Mouse (Mus musculus) lung, postnatal 14 days (tissue): ENCODE results near the gene Ikzf3.

Experiments used
- DNase-seq: peaks from one replicate; pipeline ENCODE4 v3.0.0; 2021

The Ikzf3 gene

DNA sequence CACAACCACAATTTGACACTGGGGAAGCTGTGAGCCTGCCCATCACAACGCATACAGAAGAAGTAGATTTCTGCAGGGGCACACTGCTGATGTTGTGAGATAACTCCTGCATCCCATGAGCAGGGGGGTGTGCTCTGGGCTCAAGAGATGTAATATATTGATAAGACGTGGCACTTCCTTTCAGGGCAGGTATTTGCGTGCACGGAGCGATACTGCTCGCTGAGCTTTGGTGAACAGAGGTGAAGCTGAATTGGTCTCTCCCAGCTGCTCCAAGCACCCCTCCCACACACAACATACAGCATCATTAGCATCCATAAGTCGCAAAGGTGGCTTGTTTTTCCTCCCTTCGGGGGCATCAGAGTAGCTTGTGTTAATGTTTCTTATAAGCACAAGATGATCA, 35.7 kb downstream of the Ikzf3 start:
- DNase-seq: no peak

DNA sequence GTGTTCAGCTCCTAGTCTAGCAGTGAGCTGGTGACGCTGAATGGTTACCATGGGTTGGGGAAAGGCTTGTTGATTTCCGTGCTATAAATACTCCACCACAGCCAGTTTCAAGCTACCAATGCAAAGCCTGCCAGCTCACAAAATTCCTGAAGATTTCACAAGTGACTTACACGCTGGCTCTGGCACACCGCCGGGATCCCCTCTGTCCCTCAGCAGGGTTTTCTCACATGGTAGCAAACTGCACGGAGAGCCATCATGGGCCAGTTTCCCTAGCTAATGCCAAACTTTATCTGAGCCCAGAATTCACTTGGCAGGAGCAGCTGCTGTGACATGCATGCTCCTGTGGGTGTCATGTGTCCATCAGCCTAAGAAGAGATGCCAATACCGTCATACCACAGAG, 36.4 kb downstream of the Ikzf3 start:
- DNase-seq: peak; percentile 61

DNA sequence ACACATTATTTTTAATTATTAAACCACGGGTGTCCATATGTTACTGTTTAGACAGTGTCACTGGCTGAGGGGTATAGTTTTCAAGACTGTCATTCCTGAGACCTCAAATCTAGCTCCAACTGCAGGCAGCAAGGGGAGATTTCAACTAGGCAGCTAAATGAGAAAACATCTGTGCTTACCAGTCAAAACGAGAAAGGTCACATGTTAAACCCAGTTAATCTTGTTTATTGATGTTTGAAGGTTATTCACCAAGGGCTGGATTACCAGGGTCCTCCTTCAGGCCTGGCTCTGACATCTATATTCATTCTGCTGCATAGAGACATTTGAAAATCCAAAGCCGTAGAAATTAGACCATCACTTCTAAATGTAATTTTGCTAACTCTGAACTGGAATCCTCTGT, 40.9 kb downstream of the Ikzf3 start:
- DNase-seq: no peak

DNA sequence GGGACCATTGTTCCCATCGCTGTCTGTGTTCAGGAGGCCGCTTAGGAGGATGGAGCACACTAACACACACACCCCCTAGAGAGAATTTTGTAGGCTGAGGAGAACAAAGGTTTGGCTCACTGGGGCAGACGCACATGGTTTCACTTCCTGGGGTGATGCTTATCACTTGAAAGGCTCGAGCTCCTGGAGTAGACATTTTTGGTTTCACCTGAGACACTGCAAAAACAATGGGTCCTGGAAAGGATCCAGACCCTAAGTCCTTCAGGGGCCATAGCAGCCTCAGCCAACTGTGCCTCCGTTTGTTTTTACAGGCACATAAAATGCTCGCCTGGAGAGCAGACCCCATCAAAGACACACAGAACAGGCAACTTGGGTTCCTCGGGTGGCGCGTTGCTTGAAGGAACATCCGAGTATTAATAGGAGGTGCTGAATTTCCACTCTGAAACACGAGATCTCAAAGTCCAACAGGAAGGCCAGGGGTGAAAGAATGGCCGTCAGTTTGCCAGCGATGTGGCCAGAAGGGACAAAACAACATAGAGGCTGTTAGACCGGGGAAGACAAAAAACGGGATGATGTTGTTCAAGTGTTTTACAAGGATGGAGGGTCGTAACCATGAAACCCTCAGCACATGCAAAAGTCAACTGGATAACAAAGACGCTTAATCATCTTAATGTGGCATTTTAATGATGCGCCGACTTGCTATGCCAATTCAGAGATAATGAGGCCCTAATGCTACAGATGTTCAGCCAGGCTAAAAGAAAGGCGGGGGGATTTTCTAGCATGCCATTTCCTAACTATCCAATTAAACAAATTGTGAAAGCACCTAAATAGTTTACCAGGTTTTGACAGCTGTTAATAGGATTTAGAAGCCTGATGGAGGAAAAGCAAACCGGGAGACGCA, 48.2 kb downstream of the Ikzf3 start:
- no peak for DNase-seq

DNA sequence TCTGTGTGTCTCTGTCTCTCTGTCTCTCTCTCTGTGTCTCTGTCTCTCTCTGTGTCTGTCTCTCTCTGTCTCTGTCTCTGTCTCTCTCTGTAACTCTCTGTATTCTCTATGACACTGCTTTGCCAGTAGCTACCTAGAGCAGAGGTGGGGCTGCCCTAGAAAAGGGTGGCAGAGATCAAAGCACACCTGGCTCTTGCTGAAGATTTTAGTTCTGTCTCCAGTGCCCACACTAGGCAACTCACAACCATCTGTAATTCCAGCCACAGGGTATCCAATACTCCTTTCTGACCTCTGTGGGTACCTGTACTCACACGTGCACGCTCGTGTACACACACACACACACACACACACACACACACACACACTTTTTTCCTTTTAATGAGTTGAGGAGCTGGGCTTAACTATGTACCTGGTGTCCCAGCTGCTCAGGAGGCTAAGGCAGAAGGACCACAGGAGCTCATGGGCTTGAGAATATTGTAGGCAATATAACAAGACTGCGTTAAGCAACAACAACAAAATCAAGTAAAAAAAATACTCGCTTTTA, 50.6 kb downstream of the Ikzf3 start:
- no peak for DNase-seq

DNA sequence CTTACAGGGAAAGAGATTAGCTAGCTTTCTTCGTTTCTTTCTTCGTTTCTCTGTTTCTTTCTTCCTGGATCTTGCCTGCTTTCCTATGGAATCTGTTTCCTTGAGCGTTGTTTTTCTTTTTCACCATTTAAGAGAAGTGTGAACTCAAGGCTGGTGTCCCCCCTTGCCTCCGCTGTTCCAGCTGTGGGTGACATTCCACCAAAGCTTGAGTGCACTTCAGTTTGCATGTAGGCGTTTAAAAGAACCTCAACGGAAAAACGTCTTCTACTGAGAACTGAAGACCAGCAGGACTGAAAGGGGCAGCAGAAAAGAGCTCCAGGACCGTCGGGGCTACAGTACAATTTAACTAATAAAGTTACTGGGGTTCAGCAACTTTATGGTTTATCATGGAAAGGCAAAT, 52.4 kb downstream of the Ikzf3 start:
- DNase-seq: no peak

DNA sequence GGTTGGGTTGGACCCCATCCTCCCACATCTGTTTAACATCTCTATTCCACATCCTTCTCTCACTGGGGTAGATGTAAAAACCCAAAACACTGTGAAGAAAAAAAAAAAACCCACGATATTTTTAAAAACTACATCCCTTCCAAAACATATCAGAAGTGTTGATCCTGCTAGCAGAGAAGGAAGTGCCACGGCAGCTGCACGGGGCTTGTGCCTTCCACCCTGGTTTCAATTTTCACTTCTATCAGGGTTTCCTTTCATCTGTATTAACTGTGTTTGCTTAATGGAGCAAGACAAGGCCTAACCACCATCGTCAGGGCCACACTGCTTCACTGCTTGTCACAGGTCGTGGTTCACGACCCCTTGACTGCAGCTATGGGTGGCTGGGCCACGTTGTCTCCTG, 52.9 kb downstream of the Ikzf3 start:
- DNase-seq: no peak

DNA sequence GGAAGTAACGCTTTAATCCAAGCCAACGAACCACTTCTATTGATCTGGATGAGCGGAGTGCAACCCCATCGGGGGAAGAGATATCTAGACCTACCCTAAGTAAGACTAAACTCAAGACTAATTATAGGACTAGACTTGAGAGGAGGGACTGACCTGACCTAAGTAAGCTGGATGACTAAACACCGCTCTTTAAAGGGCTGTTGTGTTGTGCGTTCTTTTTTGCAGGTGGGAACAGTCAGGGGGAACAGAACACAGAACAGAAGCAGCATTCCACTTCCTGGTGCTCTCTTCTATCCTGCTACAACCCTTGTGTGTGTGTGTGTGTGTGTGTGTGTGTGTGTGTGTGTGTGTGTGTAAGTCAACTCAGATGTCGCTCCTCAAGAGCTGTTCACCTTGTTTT, 54.3 kb downstream of the Ikzf3 start:
- no peak for DNase-seq

DNA sequence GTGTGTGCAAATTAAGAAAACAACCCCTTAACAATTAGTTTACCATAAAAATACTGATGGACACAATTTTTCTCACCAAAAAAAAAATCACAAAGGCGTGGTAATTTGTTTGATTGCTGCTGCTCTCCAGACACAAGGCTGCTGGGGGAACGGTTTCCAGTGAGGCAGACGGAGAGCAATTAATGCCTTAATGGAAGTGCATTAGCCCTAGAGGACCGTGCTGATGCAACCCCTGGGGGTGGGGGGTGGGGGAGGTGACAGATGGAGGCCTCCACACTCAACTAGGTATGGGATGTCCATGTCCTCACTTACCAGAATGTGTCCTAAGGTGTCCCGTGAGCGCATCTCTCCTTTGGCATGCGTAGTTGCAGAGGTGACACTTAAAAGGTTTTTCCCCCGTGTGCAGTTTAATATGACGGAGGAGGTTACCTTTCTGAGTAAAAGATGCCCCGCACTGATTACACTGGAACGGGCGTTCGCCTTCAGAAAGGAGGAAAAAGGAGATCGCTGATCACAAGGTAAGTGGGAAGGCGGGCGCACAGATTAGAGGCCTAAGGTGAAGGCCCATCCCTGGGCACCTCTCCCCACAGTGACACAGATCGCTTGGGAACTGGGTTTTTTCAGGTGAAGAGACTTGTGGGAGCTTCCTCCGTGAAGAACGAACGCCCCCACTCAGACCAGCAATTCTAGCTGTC, 57.1 kb downstream of the Ikzf3 start:
- no peak for DNase-seq

DNA sequence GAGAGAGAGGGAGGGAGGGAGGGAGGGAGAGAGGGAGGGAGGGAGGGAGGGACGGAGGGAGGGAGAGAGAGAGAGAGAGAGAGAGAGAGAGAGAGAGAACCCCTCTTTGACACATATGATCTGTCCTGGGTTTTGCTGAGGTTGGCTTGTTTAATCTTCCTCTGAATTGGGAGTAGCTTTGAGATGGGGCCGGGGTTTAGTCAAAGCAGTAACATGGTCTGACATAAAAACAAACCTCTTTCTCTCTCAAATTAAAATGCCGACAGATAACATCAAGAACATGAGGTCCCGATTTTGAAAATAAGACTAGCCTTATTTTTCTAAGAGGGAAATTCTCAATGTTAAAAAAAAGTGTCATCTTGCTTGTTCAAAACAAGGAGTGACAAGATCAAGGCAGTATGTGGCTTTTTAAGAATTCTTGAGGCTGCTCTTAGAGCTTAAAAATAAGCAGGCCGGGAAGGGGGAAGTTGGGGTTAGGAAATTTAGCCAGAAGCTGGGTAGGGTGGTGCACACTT, 58.2 kb downstream of the Ikzf3 start:
- DNase-seq: no peak

DNA sequence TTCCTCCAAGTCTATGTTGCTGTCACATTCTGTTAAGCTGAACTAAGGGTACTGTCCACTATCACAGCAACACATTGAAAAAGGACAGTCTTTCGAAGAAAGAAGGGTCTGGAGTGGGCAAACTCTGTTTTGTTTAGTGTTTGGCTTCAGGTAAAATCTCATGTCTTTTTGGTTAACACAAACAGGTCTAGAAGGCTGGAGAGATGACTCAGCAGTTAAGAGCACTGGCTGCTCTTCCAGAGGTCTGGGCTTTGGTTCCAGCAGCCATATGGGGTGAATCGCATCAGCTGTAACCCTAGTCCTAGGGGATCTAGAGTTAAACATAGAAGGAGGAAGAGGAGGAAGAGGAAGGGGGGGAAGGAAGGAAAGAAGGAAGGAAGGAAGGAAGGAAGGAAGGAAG, 60.1 kb downstream of the Ikzf3 start:
- no peak for DNase-seq

DNA sequence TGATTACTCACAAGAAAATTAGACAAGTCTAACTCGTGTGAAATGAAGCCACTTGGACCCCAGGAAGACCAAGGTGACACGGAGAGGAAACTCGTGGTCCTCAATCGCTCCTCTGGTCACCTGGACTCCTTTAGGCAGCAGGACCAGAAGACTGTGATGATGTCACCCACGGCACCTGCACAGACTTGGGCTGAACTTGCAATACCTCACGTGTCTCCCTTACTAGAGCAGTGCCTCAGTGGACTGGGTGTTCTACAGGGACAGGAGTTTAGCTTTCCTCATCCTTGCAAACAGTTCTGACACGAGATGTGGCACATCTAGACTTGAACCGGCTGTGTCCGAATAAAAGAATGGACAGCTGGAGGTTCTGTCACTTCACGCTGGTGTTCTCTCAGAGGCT, 63.8 kb downstream of the Ikzf3 start:
- no peak for DNase-seq

DNA sequence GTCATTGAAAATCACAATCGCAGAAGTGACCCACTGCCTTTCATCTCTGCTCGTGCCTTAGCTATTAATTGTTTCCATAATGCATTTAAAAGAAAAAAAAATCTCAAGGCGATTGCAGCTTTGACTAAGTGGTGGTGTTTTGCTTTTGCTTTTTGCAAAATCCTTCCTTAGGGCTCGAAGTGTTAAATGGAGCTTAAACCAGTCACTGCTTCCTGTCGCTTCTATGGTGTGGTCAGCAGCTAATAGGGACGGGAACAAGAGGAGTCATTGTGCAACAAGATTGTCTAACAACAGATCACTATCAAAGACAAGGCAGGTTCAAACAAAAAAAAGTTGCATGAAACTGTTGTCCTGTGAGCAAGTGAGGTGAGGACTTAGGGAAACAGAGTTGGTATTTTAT, 64.6 kb downstream of the Ikzf3 start:
- DNase-seq: no peak

DNA sequence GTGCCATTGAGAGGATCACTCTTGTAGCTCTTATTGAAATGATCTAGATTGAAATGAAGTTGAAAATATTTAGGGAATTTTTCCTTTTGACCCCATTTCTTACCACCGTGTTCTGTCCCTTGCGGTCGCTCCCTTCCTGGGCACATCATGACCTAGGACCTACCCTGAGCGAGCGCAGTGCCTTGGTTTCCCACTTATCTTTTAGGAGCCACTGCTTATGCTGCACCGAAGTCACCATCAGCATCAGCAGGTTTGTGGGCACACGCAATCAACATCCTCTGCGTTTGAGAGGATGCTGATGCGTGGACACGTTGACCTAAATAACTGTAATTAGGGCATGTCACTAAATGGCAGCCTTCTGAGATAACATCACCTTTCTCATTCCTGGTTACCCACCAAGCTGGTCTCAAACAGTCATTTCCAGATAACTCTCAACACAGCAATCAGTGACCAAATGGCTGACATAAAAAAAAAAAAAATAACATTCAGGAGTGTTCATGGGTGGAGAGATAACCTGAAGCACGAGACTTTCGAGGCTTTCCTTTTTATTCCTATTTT, 65.8 kb downstream of the Ikzf3 start:
- DNase-seq: no peak

DNA sequence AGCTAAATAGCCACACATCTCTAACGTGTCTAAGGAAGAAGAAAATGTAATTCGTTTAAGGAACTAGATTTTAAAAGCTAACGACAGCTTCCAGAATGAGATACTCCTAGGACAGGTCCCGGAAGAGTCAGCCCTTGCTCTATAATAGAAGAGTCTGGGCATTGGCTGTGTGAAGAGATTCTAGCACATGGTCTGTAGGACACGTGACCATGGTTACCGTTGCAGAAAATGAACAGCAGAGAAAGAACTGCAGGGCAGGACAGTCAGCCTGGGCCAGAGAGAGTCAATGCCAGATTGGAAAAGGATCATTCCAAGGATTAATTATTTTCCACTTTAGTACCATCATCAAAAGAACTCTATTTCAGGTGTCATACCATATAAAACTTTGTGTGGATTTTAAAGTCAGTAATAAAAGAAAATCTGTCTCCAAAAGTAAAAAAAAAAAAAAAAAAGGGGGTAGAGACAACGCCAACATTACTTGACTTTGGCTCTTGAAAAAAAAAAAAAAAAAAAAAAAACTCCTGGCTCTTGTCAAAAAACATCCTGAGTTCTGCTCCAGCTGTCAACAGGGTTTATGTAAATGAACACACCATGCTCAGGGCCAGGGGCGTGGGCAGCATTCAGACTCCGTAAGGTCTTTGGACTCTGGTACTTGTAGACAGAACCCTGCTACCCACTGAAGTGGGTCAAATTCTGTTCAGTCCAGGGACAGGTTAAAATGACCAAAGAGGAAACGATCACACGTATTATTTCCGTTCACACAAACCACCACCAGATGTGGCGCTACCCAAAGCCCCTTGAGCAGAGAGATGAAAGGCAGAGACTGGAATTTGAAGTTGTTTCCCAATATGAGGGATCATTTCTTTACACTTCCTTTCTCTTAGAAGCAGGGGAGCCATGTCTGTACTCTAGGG, 66.5 kb downstream of the Ikzf3 start:
- no peak for DNase-seq

DNA sequence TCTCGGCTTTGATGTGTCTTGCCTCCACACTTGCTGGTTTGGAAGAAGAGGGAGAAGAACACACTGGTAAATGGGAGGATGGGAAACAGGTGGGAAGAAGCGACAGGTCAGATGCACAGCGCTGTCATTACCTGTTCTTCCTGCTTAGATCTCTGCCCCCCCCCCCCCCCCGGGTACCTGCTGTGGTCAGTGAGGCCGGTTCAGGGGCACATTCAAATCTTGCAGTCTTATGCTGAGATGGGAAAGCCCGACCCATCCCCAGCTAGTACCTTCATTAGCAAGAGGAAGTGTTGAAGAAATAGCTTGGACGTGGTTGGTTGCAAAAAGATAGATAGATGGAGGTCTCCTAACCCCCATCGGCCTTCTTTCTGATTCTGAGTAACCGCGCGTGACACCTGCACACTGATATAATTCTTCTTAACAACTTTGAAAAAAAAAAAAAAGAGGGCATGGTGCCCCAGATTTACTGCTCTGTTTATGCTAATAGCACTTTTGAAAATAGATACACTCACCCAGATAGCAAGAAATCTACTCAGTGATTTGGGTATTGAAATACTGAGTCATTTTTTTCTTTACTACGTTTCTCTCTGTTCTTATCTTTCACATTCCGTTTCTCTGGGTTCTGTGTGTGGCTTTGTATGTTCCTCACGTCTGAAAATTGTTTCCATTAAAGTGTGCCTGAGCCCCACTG, 68.7 kb downstream of the Ikzf3 start:
- no peak for DNase-seq

DNA sequence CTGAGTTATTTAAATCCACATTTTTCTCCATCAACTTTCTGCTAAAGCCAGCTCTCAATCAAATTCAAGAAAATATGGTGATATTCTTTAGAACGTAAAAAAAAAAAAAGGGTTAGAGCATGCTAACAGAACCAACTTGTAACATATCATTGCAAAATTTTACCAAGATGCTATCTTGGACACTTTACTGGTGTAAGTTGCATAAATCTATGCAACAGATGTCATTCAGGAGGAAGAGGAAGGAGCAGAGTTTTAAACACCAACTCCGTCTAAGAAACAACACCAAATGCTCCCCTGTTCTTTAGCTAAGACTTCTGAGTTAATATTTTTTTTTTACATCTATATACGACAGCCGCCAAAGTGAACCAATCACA, 69.4 kb downstream of the Ikzf3 start:
- DNase-seq: no peak

DNA sequence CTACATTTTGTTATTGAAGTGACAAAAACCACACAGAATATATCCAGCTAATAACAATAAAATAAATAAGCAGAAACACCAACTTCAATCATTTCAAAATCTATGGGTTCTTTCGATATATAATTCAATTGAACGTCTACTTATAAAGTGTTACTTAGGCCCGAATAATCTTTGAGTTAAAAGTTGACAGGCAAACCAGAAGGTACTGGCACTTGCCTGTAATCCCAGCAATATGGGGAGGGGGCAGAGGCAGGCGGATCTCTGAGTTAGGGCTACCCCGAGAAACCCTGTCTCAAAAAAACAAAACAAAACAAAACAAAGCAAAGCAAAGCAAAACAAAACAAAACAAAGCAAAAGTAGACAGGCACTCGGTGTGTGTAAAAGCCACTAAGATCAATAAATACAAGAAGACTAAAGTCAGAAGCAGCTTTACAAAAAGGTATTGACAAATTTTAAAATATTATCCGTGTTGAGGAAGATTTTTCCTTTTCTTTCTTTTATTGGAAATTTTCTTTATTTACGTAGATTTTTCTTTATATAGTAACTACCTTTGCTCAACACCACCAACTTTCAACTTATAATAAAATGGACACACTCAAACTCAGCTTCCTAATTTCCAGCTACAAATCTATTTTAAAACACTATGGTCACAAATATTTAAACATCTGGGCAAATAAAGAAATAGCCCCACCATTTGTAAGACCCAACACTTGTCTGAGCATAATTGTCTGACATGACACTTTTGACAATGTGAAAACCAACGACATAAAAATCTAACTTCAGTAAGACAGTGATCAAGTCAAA, 70.0 kb downstream of the Ikzf3 start:
- no peak for DNase-seq

DNA sequence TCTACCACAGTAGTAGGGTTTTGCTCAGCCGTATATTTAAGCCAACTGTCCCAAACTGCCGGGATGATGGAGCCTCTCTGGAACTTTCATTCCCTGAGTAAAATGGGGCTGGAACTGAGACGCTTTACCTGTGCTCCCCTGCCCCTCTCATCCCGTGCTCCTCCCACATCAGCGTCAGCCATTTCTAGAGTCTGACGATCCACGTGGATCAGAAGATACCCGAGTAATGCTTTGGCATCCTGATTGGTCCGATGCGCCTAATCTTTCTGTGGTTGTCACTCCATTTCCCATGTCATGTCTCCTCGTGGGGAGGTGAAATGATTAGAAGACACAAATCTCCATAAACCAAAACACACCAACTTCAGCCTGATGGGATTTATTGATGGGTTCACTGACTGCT, 70.9 kb downstream of the Ikzf3 start:
- no peak for DNase-seq

DNA sequence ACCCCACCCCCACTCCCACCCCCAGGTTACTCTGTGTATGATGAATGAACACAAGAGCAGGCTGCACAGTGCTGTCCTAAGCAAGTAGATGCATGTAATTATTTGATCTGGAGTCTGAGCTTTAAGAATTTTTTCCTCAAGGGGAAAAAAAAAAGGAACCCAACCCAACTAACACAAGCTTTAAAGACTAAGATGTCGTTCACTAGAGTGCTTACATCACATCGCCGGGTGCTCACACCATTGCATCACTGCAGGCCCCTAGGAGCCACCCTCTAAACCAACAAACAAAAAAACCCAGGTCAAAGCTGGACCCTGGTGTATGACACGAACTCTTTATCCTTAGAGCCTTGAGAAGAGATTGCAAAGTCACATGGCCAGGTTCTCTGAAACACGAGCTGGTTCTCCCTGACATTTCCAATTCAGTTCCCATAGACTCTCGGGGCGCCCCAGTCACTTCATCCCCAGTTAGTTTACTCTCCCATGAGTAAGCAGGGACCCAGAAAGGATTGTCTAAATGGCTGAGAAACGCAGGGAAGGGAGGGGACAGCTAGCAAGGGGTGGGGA, 71.8 kb downstream of the Ikzf3 start:
- DNase-seq: no peak

DNA sequence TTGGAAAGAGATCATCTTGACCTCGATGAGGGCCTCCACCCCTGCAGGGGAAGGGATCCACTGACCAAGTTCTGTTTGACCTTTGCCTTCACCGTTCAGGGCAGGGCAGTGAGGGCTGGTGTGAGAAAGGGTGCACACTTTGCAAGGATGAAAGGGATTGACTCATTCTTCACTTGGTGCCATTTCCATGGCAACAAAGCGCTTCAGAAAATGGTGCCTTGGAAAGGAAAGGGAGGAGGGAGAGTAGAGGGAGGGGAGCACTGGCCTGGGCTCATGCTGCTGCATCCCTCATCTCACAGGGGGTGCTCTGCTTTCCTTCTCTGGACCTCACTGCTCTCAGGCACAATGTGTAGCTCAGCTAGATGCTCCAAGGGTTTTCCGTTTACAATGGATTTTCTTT, 73.1 kb downstream of the Ikzf3 start:
- DNase-seq: no peak
